Mouse (Mus musculus): ENCODE results near the gene Pdpn.

The Pdpn gene

DNA sequence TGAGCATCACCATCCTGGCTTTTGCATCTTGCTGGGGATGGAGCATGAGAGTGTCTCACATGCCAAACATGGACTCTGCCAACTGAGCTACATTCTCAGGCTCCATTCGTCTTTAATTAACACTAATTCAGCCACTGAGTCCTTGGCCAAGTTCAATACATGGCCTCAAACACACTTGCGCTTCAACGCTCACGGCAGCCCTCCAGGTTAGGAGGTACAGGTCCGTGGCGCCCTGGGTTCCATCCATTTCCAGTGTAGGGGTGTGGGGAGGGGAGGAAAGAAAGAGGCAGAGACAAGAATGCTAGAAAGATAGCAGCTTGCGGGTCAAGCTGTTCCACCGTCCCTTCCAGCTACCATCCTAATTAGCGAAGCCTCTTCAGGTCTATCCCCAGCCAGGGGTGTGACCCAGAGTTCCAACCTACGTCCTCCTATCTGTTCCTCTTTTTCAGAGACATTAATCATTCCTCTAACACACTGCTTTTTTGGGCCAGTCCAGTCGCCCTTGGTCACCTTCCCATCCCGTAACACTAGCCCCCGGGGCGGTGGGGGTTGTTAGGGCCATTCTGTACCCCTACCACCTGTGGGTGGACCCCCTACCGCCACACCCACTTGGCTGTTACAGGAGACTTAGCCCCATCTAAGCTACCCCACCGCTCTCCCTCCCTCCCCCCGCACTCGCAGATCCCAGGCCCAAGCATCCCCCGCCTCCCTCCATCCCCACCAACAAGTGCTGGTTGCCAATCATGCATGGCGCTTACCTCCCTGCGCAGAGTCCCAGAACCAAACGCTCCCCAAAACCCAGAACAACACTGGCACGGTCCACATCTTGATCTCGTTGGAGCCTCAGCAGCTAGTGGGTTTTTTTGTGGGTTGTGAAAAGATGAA is 691 bp downstream of the Pdpn start:
- DNase-seq, result no peak

- DNase-seq, result no peak
These were observed 2.3 kb downstream of the Pdpn start for GRCm38 (mm10) chr4:143297016-143297556.

DNA sequence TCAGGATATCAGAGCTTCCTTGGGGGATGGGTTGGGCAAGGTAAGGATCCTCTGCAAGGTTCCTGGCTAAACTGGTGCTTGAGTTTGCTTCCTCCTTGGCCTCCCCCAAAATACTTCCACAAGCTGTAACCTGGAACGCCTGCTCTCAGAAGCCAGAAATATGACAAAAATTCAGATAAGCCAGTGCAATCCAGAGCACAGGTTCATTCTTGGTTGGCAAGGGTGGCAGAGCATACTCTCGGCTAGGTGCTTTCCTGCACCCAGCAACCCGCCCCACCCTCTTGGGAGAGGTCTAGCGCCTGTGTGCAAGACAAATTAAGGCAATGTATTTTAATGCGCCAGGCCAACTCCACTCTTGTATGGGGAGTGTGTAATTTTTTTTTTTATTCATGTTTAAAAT is 3.2 kb downstream of the Pdpn start:
- DNase-seq, result peak; percentile 69

DNA sequence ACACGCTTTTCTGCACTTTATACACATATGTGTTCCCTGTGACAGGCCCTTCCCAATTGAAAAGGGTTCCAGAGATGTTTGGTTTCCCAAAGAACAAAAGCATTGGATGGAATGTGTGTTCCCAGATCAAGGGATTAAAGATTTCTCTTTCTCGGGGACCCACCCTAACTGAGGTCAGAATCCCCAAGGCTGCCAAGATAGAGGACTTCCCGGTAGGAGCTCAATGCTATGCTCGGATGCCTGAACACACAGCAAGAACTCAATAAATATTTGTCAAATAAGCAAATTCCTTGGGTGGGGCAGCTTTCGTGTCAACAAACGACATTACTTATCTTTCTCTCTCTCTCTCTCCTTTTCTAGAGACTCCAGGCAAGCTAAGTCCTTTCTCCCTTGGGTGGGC is 5.0 kb downstream of the Pdpn start:
- DNase-seq, result peak; percentile 42

- DNase-seq, result peak; percentile 34
These were observed 10.5 kb downstream of the Pdpn start for GRCm38 (mm10) chr4:143288880-143289279.

DNA sequence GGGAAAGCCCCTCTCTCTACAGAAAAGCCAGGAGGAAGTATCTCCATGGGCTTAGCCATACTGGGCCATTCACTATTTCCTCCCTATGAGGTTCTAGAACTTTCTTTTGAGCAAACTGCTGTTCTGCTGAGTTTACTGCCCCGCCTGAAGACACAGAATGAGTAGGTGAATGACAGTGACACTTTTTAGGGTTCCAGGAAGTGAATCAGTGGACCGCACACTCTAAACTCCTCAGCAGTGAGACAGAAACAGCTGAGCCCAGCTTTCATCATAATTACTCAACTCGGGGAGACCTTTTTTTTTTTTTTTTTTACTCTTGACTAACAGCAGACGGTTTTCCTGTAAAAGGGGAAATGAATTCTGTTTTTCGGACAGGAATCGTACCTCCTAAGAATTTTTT is 10.9 kb downstream of the Pdpn start:
- DNase-seq, result peak; percentile 51

- no peak for DNase-seq
These were observed 12.3 kb downstream of the Pdpn start for GRCm38 (mm10) chr4:143287065-143287464.

DNA sequence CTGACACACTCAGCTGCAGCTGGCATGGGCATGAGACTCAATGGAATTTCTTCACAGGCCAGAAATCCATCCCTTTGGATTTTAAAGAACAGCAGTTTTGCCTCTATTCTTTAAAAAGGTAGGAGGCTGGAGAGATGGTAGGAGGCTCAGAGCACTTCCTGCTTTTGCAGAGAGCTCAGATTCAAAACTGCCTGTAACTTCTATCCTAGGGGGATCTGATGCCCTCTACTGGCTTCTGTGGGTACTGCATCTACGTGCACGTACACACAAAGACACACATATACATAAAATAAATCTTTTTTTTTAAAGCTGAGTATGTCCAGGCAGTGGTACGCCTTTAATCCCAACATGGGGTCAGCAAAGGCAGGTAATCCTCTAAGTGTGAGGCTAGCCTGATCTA is 19.2 kb downstream of the Pdpn start:
- DNase-seq, result peak; percentile 55

DNA sequence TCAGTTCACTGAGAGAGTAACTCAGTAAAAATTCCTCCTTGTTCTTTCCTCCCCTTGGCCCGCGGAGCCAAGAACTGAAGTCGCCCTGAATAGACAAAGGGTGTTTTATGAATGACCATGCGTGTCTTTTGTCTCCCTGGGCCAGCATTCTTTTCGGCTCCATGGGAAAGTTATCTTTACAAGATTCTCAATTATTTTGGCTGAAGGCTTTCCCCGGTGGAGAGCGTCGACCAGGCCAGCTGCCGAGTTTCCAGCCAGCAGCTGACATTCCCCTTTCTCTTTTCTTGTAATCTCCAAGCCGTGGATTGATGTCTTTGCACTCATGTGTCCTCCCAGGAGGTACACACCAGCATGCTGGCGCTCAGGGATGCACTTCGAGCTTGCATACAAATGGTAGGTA is 19.7 kb downstream of the Pdpn start:
- DNase-seq, result no peak

- no peak for DNase-seq
These were observed 20.3 kb downstream of the Pdpn start for GRCm38 (mm10) chr4:143279016-143279415.

DNA sequence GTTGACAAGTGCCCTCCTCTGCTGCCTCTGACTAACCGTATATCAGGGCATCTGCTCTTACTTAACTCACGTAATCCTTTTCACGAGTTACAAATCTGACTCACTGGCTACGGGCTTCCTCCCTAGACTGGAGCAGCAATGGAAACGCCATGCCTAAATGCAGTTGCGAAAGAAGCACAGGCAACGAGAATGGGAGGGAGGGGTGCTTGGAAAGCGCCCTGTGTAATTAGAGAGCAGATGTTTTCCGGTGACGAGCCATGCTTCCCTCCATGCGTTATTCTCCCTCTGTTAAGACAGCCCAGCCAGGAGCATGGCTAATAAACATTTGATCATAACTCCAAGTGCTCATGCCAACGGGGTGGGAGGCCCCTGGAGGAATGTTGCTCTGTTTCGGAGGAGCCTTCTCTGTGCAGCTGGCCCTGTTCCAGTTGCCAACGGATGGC is 20.9 kb downstream of the Pdpn start:
- DNase-seq, result peak; percentile 77

GRCm38 (mm10) chr4:143277319-143277718 is 22.0 kb downstream of the Pdpn start:
- DNase-seq, result no peak

- DNase-seq, result peak; percentile 44
These were observed 27.8 kb downstream of the Pdpn start for GRCm38 (mm10) chr4:143271571-143271970.

GRCm38 (mm10) chr4:143270903-143271302 is 28.5 kb downstream of the Pdpn start:
- DNase-seq, result no peak

DNA sequence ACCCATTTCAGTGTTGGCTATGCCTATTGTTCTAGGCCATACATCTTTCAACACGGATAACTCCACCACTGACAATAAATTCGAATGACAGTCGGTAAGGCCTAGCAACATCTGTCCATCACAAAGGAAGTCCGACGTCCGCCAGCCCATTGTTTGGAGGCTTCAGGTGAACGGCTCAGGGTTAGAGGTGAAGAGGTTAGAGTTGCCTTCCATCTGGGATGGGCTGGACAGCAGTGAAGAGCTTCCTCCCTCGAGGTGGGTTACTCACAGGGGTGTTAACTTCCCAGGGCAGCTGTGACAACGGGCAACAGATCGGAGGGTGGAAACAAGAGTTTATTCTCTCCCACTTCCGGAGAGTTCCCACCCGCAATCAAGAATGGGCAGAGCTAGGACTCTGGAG is 36.7 kb downstream of the Pdpn start:
- DNase-seq, result no peak

DNA sequence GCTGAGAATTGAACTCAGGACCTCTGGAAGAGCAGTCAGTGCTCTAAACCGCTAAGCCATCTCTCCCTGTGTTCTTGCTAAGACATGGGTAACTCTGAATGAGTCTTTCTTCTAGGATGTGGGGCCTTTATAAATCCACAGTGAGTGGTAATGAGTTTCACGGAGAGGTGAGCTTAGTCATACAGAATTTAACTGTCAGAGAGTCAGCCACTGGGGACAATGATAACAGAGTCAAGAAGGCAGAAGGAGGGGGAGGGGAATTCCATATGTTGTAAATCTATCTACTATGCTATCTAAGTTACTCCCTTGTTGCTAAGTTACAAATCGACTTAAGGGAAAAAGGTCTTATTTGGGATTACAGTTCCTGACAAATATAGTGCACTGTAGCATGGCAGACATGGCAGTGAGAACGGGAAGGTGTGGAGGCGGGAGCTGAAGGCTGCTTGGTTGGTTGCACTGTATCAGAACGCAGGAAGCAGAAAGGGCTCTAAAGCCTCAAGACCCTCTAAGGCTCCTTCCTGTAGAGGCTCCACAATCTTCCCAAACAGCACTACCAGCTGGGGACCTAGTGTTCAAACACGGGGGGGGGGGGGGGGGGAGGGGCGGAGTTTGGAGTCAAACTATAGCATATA is 39.5 kb downstream of the Pdpn start:
- no peak for DNase-seq

DNA sequence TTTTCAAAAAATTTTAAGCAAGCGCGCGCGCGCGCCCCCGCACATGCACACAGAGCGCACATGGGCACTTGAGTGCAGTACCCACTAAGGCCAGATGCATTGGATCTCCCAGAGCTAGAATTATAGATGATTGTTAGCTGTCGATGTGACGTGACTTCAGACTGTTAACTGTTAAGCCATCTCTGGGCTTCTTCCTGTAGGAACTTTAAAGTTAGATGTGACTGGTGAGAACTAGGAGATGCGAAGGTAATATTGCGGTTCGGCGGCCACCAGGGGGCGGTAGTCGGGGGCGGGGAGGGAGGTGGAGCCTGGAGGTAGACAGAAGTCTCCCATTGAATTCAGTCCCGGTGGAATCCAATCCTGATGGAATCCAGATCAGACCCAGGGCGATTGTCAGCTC is 40.8 kb downstream of the Pdpn start:
- peak; percentile 30 for DNase-seq

GRCm38 (mm10) chr4:143257971-143258370 is 41.4 kb downstream of the Pdpn start:
- no peak for DNase-seq

GRCm38 (mm10) chr4:143255541-143255940 is 43.8 kb downstream of the Pdpn start:
- DNase-seq, result no peak

GRCm38 (mm10) chr4:143253356-143253755 is 46.0 kb downstream of the Pdpn start:
- no peak for DNase-seq

DNA sequence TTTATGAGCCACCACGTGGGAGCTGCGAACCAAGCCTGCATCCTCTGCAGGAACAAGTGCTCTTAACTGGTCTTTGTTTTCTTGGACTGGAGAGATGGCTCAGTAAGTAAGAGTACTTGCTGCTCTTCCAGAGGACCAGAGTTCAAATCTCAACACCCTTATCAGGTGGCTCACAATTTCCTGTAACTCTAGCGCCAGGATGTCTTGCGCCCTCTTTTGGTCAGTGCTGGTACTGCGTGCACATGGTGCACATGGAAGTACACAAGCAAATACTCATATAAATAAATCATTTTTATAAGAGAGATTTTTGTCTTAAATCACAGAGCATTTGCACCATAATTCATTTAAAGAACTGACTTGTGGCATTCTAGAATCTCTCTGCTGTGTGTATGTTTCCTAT is 51.3 kb downstream of the Pdpn start:
- DNase-seq, result no peak

- no peak for DNase-seq
These were observed 58.1 kb downstream of the Pdpn start for GRCm38 (mm10) chr4:143241294-143241693.

DNA sequence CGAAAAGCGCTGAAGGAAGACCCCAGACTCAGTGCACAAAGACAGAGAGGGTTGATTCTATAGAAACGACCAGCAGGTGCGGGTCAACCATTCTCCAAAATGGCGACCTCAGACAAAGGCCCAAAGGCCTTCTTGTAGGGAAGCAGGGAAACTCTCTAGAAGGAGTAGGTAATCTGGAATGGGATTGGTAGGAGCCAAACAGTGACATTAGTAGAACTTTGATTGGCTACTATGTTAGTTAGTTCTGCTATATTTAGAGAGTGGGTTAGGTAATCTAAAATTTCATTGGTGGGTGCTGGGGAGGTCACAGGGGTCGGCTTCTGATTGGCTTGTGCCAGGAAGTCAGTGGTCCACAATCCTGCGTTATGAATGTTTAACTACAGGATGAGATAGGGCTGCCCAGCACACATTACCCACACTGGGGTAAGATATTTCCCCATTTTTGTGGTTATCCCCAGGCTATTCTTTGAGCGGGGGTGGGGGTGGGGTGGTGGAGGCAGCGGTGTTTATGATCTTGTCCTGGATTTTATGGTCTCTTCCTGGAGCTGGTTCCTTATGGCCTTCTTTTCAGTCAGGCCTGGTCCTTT is 59.7 kb downstream of the Pdpn start:
- no peak for DNase-seq

- DNase-seq, result no peak
These were observed 60.2 kb downstream of the Pdpn start for GRCm38 (mm10) chr4:143239117-143239516.
